Mouse (Mus musculus): ENCODE data around the gene Cdhr2.

GRCm38 (mm10) chr13:54714996-54715395 is 13.7 kb downstream of the Cdhr2 start:
- TF ChIP-seq CTCF (IDR thresholded peaks at IDR 0.05; ENCODE audit: low read depth), result no peak
- TF ChIP-seq EP300 (IDR thresholded peaks at IDR 0.05; ENCODE audit: low read depth), result no peak

Data from liver, postnatal 0 days (tissue).